Mouse (Mus musculus): Measurements from ENCODE around the gene Sgms1. TPM values are rescaled to one million over a fixed set of nuclear protein-coding genes. Genes with fewer than 3 reads are reported as not detected.

Gene Sgms1
- total RNA-seq, 2 experiments from 2014 or later = 37.0 to 45.7 TPM

GRCm38 (mm10) chr19:32386556-32387402 lies 2.7 kb downstream of the Sgms1 start:
- DNase-seq (ENCODE audit: extremely low spot score in 1 of 2, low spot score in 1 of 2) = peak; percentile 24 to 50

- DNase-seq (ENCODE audit: extremely low spot score in 1 of 2, low spot score in 1 of 2) = no peak
Measured at GRCm38 (mm10) chr19:32383738-32384137, 5.8 kb downstream of the Sgms1 start.

GRCm38 (mm10) chr19:32381511-32381961 lies 8.0 kb downstream of the Sgms1 start:
- no peak for DNase-seq (ENCODE audit: extremely low spot score in 1 of 2, low spot score in 1 of 2)

GRCm38 (mm10) chr19:32380748-32381147 lies 8.8 kb downstream of the Sgms1 start:
- no peak for DNase-seq (ENCODE audit: extremely low spot score in 1 of 2, low spot score in 1 of 2)

- no peak for DNase-seq (ENCODE audit: extremely low spot score in 1 of 2, low spot score in 1 of 2)
Measured at GRCm38 (mm10) chr19:32379239-32379920, 10.1 kb downstream of the Sgms1 start.

GRCm38 (mm10) chr19:32378581-32378980 lies 10.9 kb downstream of the Sgms1 start:
- no peak for DNase-seq (ENCODE audit: extremely low spot score in 1 of 2, low spot score in 1 of 2)

GRCm38 (mm10) chr19:32377701-32378325 lies 11.7 kb downstream of the Sgms1 start:
- DNase-seq (ENCODE audit: extremely low spot score in 1 of 2, low spot score in 1 of 2) = no peak

- DNase-seq (ENCODE audit: extremely low spot score in 1 of 2, low spot score in 1 of 2) = no peak
Measured at GRCm38 (mm10) chr19:32376886-32377535, 12.5 kb downstream of the Sgms1 start.

GRCm38 (mm10) chr19:32376054-32376453 lies 13.5 kb downstream of the Sgms1 start:
- no peak for DNase-seq (ENCODE audit: extremely low spot score in 1 of 2, low spot score in 1 of 2)

- no peak for DNase-seq (ENCODE audit: extremely low spot score in 1 of 2, low spot score in 1 of 2)
Measured at GRCm38 (mm10) chr19:32375473-32375985, 14.0 kb downstream of the Sgms1 start.

GRCm38 (mm10) chr19:32374751-32375150 lies 14.8 kb downstream of the Sgms1 start:
- DNase-seq (ENCODE audit: extremely low spot score in 1 of 2, low spot score in 1 of 2) = no peak

- no peak for DNase-seq (ENCODE audit: extremely low spot score in 1 of 2, low spot score in 1 of 2)
Measured at GRCm38 (mm10) chr19:32373865-32374655, 15.5 kb downstream of the Sgms1 start.

- no peak for DNase-seq (ENCODE audit: extremely low spot score in 1 of 2, low spot score in 1 of 2)
Measured at GRCm38 (mm10) chr19:32372373-32372772, 17.1 kb downstream of the Sgms1 start.

GRCm38 (mm10) chr19:32367333-32367732 lies 22.2 kb downstream of the Sgms1 start:
- DNase-seq (ENCODE audit: extremely low spot score in 1 of 2, low spot score in 1 of 2) = no peak

GRCm38 (mm10) chr19:32366406-32366805 lies 23.1 kb downstream of the Sgms1 start:
- DNase-seq (ENCODE audit: extremely low spot score in 1 of 2, low spot score in 1 of 2) = no peak

GRCm38 (mm10) chr19:32365111-32365510 lies 24.4 kb downstream of the Sgms1 start:
- peak in 1 of 2 experiments; percentile 54 for DNase-seq (ENCODE audit: extremely low spot score in 1 of 2, low spot score in 1 of 2)

GRCm38 (mm10) chr19:32363587-32363986 lies 25.9 kb downstream of the Sgms1 start:
- no peak for DNase-seq (ENCODE audit: extremely low spot score in 1 of 2, low spot score in 1 of 2)

- no peak for DNase-seq (ENCODE audit: extremely low spot score in 1 of 2, low spot score in 1 of 2)
Measured at GRCm38 (mm10) chr19:32362520-32362919, 27.0 kb downstream of the Sgms1 start.

GRCm38 (mm10) chr19:32360989-32361698 lies 28.4 kb downstream of the Sgms1 start:
- DNase-seq (ENCODE audit: extremely low spot score in 1 of 2, low spot score in 1 of 2) = no peak

All from layer of hippocampus, postnatal 25 days (tissue).